Mouse (Mus musculus): Measurements from ENCODE around the gene Pard6b.

DNA sequence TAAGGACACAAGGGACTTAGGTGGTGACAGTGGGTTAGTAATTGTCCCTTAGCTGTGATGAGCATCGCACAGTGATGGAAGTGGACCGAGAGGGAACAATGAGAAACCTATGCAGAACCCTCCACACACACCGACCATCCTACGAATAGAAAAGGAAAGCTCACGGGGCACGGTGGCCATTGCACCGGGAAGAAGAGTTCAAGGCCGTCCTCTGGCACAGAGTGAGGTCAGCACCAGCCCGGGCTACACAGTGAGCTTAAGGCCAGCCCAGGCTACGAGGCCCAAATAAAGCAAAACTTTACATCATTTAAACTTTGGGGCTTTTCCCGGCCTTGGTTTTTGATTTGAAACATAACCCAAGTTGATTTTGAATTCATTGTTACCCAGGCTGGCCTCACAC, 26.7 kb upstream of the Pard6b start:
- TF ChIP-seq CTCF (IDR thresholded peaks at IDR 0.05; ENCODE audit: low read depth): no peak
- TF ChIP-seq EP300 (IDR thresholded peaks at IDR 0.05; ENCODE audit: low read depth): no peak
